Mouse (Mus musculus) c-Kit-positive CD71-positive TER-119-positive erythroid progenitor cells, embryonic 14.5 days (primary cell): ENCODE measurements at regions not wholly inside any gene's neighbourhood (a gene's known extent, or its start where the extent isn't known, plus 50 kb on each side); places are given as distances from the start of the nearest gene placed in this dataset.

Experiments used
- DNase-seq: peaks from one replicate; pipeline ENCODE4 v3.0.0-alpha.2; 2013; ENCODE audit warnings: low spot score

DNA sequence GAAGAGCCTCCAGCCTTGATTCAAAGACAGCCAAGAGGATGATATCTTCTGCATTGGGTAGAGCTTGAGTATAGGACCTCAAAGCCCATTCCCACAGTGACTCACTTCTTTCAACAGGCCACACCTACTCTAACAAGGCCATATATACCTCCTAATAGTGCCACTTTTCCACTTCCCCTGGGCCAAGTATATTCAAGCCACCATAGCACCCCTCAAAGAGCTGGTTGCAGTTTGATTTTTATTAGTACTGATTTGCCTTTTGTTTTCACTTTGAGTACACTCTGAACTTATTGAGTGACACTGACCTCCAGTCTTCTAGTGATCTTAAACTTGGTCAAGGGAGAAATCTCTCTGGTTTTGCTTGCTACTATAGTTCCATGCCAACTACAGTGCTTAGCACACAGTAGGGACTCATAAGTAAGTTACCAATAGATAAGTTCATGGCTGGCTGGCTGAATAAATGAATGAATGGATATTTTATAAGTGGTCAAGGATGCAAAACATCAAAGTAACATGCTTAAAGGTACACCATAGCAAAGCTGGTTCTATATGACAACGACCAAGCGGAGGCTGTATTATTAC, 64.5 kb upstream of the Lmo2 start:
- no peak for DNase-seq

DNA sequence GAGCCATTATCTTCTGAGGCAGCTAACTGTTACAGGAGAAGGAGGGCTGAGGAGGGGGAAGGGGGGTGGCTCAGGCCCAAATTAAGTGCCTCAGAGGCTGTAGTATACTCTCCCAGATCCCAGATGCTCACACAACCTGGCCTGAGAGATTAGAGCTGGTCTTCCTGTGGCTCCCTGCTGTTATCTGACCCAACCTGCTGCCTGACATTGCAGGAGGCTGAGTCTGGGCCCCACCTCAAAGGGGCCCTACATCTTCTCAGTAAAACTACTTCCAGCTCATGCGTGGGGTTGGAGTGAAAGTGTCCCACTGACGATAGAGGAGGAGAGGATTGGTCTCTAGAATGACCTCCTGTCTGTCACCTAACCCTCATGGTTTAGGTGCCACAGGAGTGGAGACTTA, 64.0 kb upstream of the Lmo2 start:
- peak; percentile 96 for DNase-seq

DNA sequence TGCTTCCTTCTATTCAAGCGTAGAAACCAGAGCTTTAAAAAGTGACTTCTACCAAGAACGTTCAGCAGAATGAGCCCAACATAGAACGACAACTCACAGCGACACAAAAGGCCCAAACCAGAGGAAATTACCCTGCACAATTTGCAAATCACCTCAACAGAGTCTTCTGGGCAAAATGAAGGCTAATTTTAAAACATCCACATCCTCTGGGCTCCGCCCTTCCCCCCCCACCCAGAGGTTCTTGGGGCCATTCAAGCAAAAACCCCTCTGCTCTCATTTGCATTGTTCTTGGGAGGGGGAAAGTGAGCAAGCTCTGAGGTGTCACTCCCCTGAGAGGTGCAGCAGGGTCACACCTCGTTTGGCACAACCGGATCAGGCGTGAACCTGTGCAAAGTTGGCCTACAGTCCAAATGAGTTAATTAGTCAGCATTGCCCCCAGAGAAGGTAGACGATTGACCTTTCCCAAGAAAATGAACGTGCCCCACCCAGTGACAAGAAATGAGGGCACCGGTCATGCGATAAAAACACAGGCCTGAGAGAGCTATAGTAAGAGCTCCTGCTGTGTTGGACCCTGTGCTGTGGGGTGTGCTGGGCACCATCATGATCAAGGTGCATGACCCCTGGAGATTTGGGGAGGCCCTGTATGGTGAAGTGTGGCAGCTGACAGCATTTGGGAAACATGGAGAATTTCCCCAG, 62.7 kb upstream of the Lmo2 start:
- DNase-seq: peak; percentile 66

DNA sequence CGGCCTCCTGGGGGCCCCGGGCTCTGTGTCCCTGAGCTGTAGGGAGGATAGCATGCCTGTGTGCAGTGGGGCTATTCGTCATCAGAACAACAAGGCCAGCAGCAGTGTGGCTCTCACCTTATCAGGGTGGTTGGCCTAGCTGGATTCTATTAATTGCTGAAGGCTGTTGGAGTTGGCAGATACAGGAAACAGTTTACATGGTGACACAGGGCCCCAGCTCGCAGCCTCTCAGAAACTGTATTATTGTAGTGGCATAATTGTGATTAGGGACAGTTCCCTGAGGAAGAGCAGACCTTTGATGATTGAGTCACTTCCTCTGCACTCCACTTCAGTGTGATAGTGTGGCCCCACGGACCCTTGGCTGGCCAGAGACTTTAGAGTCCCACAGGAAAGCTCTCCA, 61.6 kb upstream of the Lmo2 start:
- peak; percentile 70 for DNase-seq

DNA sequence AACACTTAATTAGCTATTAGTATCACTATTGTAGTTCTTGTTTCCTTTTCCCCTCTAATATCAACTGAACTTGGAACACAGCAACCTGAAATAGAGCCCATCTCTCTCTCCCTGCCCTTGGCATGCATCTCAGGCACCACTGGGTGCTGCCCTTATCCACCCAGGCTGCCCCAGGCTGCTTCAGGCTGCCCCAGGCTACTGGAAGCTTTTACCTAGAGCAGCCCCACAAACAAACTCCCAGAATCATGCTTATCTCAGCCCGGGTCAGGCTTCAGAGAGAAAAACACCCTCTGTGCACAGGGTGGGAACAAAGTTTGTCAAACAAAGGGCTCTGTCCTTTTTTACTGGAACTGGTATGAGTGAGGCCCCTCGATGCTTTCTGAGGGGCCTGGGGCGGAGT, 61.0 kb upstream of the Lmo2 start:
- peak; percentile 79 for DNase-seq

DNA sequence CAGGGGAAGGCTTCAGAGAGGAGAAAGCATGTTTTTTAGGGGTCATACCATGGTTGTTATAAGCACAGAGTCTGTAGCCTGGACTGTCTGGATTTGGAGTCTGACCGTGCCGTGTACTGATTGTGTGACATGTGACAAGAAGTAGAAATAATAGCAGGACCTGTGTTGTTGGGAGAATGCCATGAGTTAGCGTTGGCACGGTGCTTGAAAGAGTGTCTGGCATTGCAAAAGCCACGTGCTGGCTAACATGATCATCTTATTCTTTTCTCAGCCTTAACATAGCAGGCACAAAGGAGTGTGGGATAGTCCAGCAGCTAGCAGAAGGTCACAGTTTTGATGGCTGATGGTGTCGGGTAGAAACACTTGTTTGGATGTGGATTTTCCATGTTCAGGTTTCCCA, 58.1 kb upstream of the Lmo2 start:
- no peak for DNase-seq

DNA sequence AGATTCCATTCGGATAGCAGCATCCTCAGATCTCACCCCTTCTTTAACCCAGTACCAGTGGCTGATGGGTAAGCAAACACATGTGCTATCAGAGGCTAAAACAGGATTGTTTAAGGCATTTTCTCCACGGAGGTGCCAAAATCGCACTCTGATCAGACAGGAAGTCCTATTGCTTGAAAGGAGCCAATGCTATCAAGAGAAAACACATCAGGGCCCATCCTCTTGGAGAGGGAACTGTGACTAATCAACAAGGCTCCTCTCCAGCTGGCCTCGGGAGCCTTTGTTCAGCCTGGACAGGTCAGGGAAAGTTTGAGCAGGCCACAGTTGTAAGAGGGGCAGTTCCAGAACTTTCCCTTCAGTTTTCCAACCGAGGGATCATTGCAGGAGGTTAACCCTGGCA, 57.4 kb upstream of the Lmo2 start:
- no peak for DNase-seq

DNA sequence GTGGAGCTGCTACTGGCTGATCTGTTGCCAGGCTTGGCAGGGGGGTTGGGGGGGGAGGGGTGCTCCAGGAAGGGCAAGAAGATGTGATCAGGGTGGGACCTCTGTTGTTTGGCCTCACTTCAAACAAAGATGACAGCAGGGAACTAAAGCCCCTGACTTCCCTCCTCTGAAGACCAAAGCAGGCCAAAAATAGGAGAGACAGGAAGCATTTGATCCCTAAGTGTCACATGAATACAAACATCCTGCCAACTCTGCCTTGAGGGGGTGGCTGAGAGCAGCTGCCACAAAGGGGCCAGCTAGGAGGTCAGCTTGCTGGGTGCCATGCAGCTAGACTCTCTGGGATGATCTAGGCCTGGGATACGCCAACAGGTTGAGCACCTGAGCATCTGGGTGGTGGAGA, 56.3 kb upstream of the Lmo2 start:
- no peak for DNase-seq

DNA sequence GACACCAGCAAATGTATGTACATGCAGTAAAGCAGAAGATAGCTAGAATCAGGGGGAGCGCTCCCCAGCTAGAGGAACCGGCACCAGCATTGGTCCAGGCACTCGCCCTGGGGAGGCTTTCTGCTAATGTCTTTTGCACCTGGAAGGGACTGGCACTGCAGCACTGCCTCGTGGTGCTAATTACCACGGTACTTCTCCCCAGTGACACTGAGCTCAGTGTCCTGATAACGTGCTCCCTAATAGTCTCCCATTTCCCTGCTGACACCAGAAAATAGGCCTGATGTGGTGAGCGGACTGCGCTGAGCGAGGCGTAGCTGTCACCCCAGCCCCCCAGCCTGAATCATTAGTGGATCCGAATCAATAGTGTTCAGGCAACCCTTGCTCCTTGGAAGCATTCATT, 55.0 kb upstream of the Lmo2 start:
- no peak for DNase-seq

DNA sequence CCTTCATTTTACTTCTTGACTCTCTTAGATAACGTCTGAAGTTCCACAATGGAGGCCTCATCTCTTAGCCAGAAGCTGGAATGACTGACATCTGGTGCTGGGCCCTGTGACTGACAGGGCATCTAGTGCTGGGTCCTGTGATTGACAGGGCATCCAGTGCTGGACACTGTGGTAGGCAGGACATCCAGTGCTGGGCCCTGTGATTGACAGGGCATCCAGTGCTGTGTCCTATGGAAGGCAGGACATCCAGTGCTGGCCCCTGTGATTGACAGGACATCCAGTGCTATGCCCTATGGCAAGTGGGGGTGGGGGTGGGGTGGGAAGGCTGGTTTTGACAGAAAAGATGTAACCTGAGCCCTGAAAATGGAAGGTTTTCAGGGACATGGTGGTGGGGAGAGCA, 52.1 kb upstream of the Lmo2 start:
- DNase-seq: no peak

DNA sequence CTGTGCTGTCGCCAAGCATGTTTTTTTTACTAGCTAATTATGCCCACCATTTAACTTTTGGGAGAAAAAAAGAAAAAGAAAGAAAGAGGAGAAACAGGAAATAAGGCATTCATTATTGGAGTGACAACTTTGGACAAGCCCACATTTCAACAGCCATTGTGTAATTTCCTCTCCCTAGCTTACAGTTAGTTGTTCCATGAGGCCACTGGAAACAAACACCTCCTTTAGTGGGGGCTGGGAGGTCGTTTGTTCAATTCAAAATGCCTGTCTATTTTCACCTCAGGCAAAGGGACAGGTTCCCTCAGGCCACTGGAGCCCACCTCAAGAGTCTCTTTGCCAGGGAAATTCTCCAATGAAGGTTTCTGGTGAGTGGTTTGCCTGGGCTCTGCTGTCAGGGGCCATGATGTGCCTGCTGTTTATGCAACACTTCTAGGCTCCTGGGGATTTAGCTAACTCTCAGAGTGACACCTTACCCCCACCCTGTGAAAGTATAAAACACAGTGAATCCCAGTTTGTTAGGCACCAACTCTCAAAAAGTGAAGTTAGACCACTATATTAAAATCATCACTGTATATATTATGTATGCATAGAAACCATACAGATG, 51.1 kb upstream of the Lmo2 start:
- DNase-seq: no peak
